Mouse (Mus musculus): ENCODE data around the gene Stau1. TPM values are rescaled to one million over a fixed set of nuclear protein-coding genes. Genes with fewer than 3 reads are reported as not detected.

Stau1 gene
- polyA plus RNA-seq, 1 experiment from 2014 or later: 34.9 TPM

DNA sequence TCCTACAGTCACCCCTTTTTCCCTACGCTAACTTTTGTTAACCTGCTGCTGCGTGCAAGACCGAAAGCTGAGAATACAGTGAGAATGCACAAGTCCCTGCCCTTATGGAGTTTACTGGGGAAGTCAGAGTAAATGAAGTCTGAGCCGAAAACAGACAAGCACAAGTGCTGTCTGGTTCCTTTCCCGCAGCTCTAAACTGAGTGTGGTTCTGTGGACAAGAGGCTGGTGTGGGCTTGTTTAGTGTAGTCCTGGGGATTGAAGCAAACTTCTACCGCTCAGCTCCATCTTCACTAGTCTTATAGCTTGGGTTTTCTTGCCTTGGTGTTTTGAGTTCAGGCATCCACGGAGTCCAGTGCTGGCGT, 415 bp upstream of the Stau1 start:
- H3K4me2 ChIP-seq (replicated peaks; ENCODE audit: low read depth): peak overlapping the region; percentile 50
- H3K9me3 ChIP-seq (ENCODE audit: control insufficient read depth, low read length): no peaks in the 10 kb centered on the region
- H3K4me1 ChIP-seq (replicated peaks; ENCODE audit: control insufficient read depth, insufficient read depth): peaks cover 7% of the 10 kb centered on the region; the same call in 1 of the 2 replicates
- H3K27me3 ChIP-seq (ENCODE audit: control insufficient read depth, insufficient read depth, low read length): no peaks in the 10 kb centered on the region
- WGBS: 32% methylated on average over 8 of the region's 8 CpGs
- H3K9ac ChIP-seq (ENCODE audit: low read length): peak overlapping the region; percentile 68
- TF ChIP-seq CTCF (IDR thresholded peaks at IDR 0.05; ENCODE audit: low read depth): no peak
- TF ChIP-seq EP300 (optimal IDR thresholded peaks at IDR 0.05): no peak
- H3K4me3 ChIP-seq (ENCODE audit: low read depth, low read length): peak overlapping the region; percentile 98
- DNase-seq (ENCODE audit: low spot score) (no peak), ATAC-seq (ENCODE audit: low FRiP score, low TSS enrichment) (peak; percentile 10; the same call in 1 of the 2 replicates)
- H3K36me3 ChIP-seq (ENCODE audit: control insufficient read depth, insufficient read depth, low read length): no peaks in the 10 kb centered on the region
- H3K27ac ChIP-seq (replicated peaks): peak overlapping the region; percentile 98

DNA sequence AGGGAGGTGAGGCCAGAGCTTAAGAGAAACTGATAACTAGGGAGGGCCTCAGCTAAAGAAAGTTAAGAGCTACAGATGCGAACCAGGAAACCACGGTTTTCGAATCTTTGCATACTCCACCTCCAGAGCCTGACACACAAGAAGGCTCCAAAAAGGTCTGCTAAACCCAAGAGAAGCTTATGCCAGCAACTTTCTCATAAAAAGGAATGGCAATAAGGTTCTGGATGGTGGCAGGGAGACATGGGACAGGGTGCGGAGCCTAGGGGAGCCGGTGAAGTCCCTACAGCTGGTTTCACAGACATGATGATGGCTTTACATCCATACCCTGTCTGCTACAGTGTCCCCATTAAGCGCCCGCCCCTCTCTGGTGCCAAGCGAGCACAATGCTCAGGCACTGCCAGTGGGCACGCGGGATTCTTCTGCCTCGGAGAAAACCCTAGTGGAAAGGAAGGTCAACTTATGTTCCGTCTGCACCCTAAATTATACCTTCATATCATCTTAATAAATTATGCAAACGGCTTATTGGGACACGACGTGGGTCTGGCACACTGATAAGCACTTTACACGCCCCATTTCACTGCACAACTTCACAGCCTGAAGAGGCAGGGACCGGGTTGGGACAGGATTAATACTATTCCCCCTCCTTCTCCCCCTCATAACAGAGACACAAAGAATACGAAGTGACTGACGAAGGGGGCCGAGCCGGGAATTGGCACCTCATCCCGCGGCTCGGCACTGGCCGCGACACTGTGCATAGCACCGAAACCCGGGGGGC, 891 bp downstream of the Stau1 start:
- Histone ChIP-seq H3K4me2 (replicated peaks; ENCODE audit: low read depth) (peak overlapping the region; percentile 86), H3K27ac (replicated peaks) (peak overlapping the region; percentile 98), H3K9ac (ENCODE audit: low read length) (peak overlapping the region; percentile 98), H3K4me1 (replicated peaks; ENCODE audit: control insufficient read depth, insufficient read depth) (peaks cover 7% of the 10 kb centered on the region; the same call in 1 of the 2 replicates), H3K4me3 (ENCODE audit: low read depth, low read length) (peak overlapping the region; percentile 98), H3K9me3 (ENCODE audit: control insufficient read depth, low read length) (no peaks in the 10 kb centered on the region), H3K27me3 (ENCODE audit: control insufficient read depth, insufficient read depth, low read length) (no peaks in the 10 kb centered on the region), H3K36me3 (ENCODE audit: control insufficient read depth, insufficient read depth, low read length) (no peaks in the 10 kb centered on the region)
- DNase-seq (ENCODE audit: low spot score) (peak; percentile 45), ATAC-seq (ENCODE audit: low FRiP score, low TSS enrichment) (peak; percentile 4; the same call in 1 of the 2 replicates)
- TF ChIP-seq EP300 (optimal IDR thresholded peaks at IDR 0.05): no peak
- TF ChIP-seq CTCF (IDR thresholded peaks at IDR 0.05; ENCODE audit: low read depth): no peak
- WGBS: under 1% methylated on average over 28 of the region's 28 CpGs

DNA sequence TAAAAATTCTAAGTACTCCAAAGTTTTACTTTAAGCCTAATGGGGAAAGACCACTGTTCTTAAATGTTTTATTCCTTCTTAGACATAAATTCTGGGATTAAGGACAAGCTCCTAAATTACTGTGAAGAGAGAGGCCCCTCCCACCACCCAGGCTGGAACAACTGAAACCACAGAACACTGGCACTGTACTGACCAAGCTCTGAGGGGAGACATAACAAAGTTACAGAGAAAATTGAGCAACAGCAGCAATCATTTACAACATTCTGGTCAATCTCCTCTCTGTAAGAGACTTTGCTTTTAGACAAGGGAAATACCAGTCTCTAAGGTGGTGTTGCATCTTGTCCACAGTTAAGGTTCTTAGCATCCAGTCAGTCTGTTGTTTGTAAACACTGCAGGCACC, 4.2 kb downstream of the Stau1 start:
- no peak for ATAC-seq (ENCODE audit: low FRiP score, low TSS enrichment)
- Histone ChIP-seq H3K4me3 (ENCODE audit: low read depth, low read length) (no peak overlapping the region), H3K9me3 (ENCODE audit: control insufficient read depth, low read length) (no peaks in the 10 kb centered on the region), H3K4me2 (replicated peaks; ENCODE audit: low read depth) (no peak overlapping the region), H3K4me1 (replicated peaks; ENCODE audit: control insufficient read depth, insufficient read depth) (peaks cover 7% of the 10 kb centered on the region; the same call in 1 of the 2 replicates), H3K36me3 (ENCODE audit: control insufficient read depth, insufficient read depth, low read length) (no peaks in the 10 kb centered on the region), H3K9ac (ENCODE audit: low read length) (no peak overlapping the region), H3K27ac (replicated peaks) (no peak overlapping the region), H3K27me3 (ENCODE audit: control insufficient read depth, insufficient read depth, low read length) (no peaks in the 10 kb centered on the region)
- DNase-seq (ENCODE audit: low spot score): no peak
- TF ChIP-seq EP300 (optimal IDR thresholded peaks at IDR 0.05): no peak
- TF ChIP-seq CTCF (IDR thresholded peaks at IDR 0.05; ENCODE audit: low read depth): no peak

- peaks cover 7% of the 10 kb centered on the region; the same call in 1 of the 2 replicates for H3K4me1 ChIP-seq (replicated peaks; ENCODE audit: control insufficient read depth, insufficient read depth)
- WGBS: 68% methylated on average over 7 of the region's 7 CpGs
- H3K4me2 ChIP-seq (replicated peaks; ENCODE audit: low read depth): no peak overlapping the region
- H3K9ac ChIP-seq (ENCODE audit: low read length): no peak overlapping the region
- DNase-seq (ENCODE audit: low spot score) (no peak), ATAC-seq (ENCODE audit: low FRiP score, low TSS enrichment) (no peak)
- no peaks in the 10 kb centered on the region for H3K36me3 ChIP-seq (ENCODE audit: control insufficient read depth, insufficient read depth, low read length)
- H3K9me3 ChIP-seq (ENCODE audit: control insufficient read depth, low read length): no peaks in the 10 kb centered on the region
- H3K27ac ChIP-seq (replicated peaks): no peak overlapping the region
- TF ChIP-seq CTCF (IDR thresholded peaks at IDR 0.05; ENCODE audit: low read depth): peak; percentile 31; the same call in 1 of the 2 replicates
- TF ChIP-seq EP300 (optimal IDR thresholded peaks at IDR 0.05): no peak
- no peak overlapping the region for H3K4me3 ChIP-seq (ENCODE audit: low read depth, low read length)
- no peaks in the 10 kb centered on the region for H3K27me3 ChIP-seq (ENCODE audit: control insufficient read depth, insufficient read depth, low read length)
Measured at GRCm38 (mm10) chr2:166990861-166991260, 5.2 kb downstream of the Stau1 start.

- H3K9ac ChIP-seq (ENCODE audit: low read length): no peak overlapping the region
- H3K4me2 ChIP-seq (replicated peaks; ENCODE audit: low read depth): no peak overlapping the region
- no peaks in the 10 kb centered on the region for H3K27me3 ChIP-seq (ENCODE audit: control insufficient read depth, insufficient read depth, low read length)
- 56% methylated on average over 4 of the region's 4 CpGs for WGBS
- H3K4me3 ChIP-seq (ENCODE audit: low read depth, low read length): no peak overlapping the region
- no peak overlapping the region for H3K27ac ChIP-seq (replicated peaks)
- DNase-seq (ENCODE audit: low spot score) (peak; percentile 40), ATAC-seq (ENCODE audit: low FRiP score, low TSS enrichment) (peak; percentile 76; the same call in 1 of the 2 replicates)
- H3K4me1 ChIP-seq (replicated peaks; ENCODE audit: control insufficient read depth, insufficient read depth): no peaks in the 10 kb centered on the region
- no peaks in the 10 kb centered on the region for H3K9me3 ChIP-seq (ENCODE audit: control insufficient read depth, low read length)
- TF ChIP-seq CTCF (IDR thresholded peaks at IDR 0.05; ENCODE audit: low read depth): peak; percentile 45
- TF ChIP-seq EP300 (optimal IDR thresholded peaks at IDR 0.05): no peak
- H3K36me3 ChIP-seq (ENCODE audit: control insufficient read depth, insufficient read depth, low read length): no peaks in the 10 kb centered on the region
Measured at GRCm38 (mm10) chr2:166983351-166983894, 12.7 kb downstream of the Stau1 start.

DNA sequence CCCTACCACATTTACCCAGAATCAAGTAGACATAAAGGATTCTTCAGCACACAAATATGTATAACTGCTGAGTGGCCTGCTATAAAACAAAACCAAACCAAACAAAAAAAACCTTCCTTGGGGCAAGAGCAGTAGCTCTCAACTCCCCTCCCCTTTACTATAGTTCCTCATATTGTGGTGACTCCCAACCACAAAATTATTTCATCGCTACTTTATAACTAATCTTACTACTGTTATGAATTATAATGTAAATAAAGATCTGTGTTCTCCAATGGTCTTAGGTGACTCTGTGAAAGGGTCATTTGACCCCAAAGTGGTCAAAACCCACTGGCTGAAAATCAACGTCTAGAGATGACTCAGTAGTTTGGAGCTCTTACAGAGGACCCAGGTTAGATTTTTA, 15.9 kb downstream of the Stau1 start:
- WGBS: 54% methylated on average over 2 of the region's 2 CpGs

More for the DNA sequence above, 15.9 kb downstream of the Stau1 start:
- DNase-seq (ENCODE audit: low spot score): no peak
- TF ChIP-seq CTCF (IDR thresholded peaks at IDR 0.05; ENCODE audit: low read depth): no peak
- no peak for TF ChIP-seq EP300 (optimal IDR thresholded peaks at IDR 0.05)
- Histone ChIP-seq H3K4me1 (replicated peaks; ENCODE audit: control insufficient read depth, insufficient read depth) (no peaks in the 10 kb centered on the region), H3K4me2 (replicated peaks; ENCODE audit: low read depth) (no peak overlapping the region), H3K4me3 (ENCODE audit: low read depth, low read length) (no peak overlapping the region), H3K9me3 (ENCODE audit: control insufficient read depth, low read length) (no peaks in the 10 kb centered on the region), H3K36me3 (ENCODE audit: control insufficient read depth, insufficient read depth, low read length) (no peaks in the 10 kb centered on the region), H3K27me3 (ENCODE audit: control insufficient read depth, insufficient read depth, low read length) (no peaks in the 10 kb centered on the region), H3K9ac (ENCODE audit: low read length) (no peak overlapping the region), H3K27ac (replicated peaks) (no peak overlapping the region)
- ATAC-seq (ENCODE audit: low FRiP score, low TSS enrichment): no peak

Measured in stomach, postnatal 0 days (tissue).